Mouse (Mus musculus) ES-Bruce4 (cell line): ENCODE data around the gene Rbl1.
"Not testable (repeated sequence)": the region's sequence is repeated elsewhere in the genome, so short reads cannot be mapped to it uniquely, and the experiment has no call there.

Experiments
- CTCF ChIP-seq: IDR thresholded peaks from one replicate; pipeline ENCODE4 v1.8.1; 2011; ENCODE audit warnings: low read depth, low read length
- EP300 ChIP-seq: IDR thresholded peaks from 2 replicates; pipeline ENCODE4 v1.6.1; 2011; ENCODE audit warnings: low read depth, low read length; ENCODE audit not compliant: insufficient read depth
- POLR2A ChIP-seq: IDR thresholded peaks from one replicate; pipeline ENCODE4 v1.8.1; 2011; ENCODE audit warnings: low read length; ENCODE audit not compliant: insufficient read depth

DNA sequence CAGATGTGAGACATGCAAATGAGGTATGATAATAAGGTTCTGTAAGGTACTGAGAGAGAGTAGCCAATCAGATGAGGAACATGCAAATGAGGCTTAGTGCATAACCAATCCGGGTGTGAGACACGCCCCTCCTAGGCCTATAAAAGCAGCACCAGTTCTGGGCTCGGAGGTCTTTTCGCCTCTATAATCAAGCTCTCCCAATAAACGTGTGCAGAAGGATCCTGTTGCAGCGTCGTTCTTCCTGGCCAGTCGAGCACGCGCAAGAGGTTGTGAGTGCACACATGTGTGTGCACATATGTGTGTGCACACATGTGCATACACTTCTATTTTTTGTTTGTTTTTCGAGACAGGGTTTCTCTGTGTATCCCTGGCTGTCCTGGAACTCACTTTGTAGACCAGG is 5.9 kb downstream of the Rbl1 start:
- not testable (repeated sequence) for TF ChIP-seq POLR2A, CTCF, EP300
